Mouse (Mus musculus): ENCODE data around the gene Cav2. TPM values are rescaled to one million over a fixed set of nuclear protein-coding genes. Genes with fewer than 3 reads are reported as not detected.
A peak's percentile ranks its signal among the peaks of the same experiment; 100 is the strongest.

Gene Cav2
- polyA plus RNA-seq, 1 experiment from 2014 or later, result 70.4 TPM

GRCm38 (mm10) chr6:17262786-17263185, 18.2 kb upstream of the Cav2 start:
- H3K4me1 ChIP-seq (ENCODE audit: control insufficient read depth, insufficient read depth, low read length), result peaks cover 17% of the 10 kb centered on the region
- peak overlapping the region; percentile 47; the same call in 1 of the 2 replicates for H3K27ac ChIP-seq (ENCODE audit: low read length)
- H3K4me2 ChIP-seq (ENCODE audit: low read depth, low read length), result no peak overlapping the region
- no peaks in the 10 kb centered on the region for H3K36me3 ChIP-seq (ENCODE audit: control insufficient read depth, insufficient read depth, low read length)
- WGBS, result 46% methylated on average over 2 of the region's 2 CpGs
- H3K4me3 ChIP-seq (replicated peaks; ENCODE audit: low read length), result no peak overlapping the region
- no peaks in the 10 kb centered on the region for H3K9me3 ChIP-seq (replicated peaks; ENCODE audit: control insufficient read depth, low read length)
- no peak overlapping the region for H3K9ac ChIP-seq (ENCODE audit: low read length)
- ATAC-seq (ENCODE audit: insufficient read depth, low FRiP score), result no peak
- no peaks in the 10 kb centered on the region for H3K27me3 ChIP-seq (ENCODE audit: control insufficient read depth, insufficient read depth, low read length)

DNA sequence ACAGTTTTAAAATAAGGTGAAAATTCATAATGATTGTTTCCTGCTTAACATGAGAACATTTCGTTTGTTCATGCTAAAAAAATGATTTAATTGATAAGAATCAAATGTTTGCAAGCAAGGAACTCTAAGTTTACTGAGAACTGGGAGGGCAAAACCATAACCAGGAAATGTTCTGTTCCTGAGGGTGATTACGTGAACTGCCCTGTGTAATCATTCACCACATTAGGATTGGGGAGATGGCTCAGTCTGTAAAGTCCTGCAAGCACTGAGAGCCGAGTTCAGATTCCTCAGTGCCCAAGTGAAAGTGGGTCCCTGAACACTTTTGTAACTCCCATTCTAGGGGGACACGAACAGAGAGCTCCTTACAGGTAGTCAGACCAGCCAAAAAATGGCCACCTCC, 15.9 kb upstream of the Cav2 start:
- H3K9me3 ChIP-seq (replicated peaks; ENCODE audit: control insufficient read depth, low read length), result no peaks in the 10 kb centered on the region
- peaks cover 11% of the 10 kb centered on the region for H3K4me1 ChIP-seq (ENCODE audit: control insufficient read depth, insufficient read depth, low read length)
- H3K27ac ChIP-seq (ENCODE audit: low read length), result no peak overlapping the region; the same call in 1 of the 2 replicates

DNA sequence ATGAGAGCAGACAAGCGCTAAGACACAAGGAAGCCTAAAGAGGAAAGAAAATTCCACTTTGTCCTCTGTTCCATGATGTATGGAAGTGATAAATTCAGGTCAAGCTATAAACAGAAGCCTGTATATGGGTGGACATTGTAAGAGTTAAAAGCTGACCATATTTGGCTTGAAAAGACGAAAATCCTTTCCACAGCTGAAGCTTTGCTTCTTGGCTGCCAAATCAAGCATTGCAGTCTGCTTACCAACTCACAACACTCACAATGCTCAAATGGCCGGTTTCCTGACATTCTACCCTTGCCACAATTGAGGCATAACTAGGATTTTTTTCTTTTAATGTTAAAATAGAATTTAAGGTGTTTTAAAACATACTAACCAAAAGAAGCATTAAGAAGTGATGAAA, 14.5 kb upstream of the Cav2 start:
- Histone ChIP-seq H3K36me3 (ENCODE audit: control insufficient read depth, insufficient read depth, low read length) (no peaks in the 10 kb centered on the region), H3K4me1 (ENCODE audit: control insufficient read depth, insufficient read depth, low read length) (peaks cover 11% of the 10 kb centered on the region), H3K4me2 (ENCODE audit: low read depth, low read length) (no peak overlapping the region), H3K4me3 (replicated peaks; ENCODE audit: low read length) (no peak overlapping the region), H3K27ac (ENCODE audit: low read length) (peak overlapping the region; percentile 79), H3K9me3 (replicated peaks; ENCODE audit: control insufficient read depth, low read length) (no peaks in the 10 kb centered on the region), H3K9ac (ENCODE audit: low read length) (no peak overlapping the region), H3K27me3 (ENCODE audit: control insufficient read depth, insufficient read depth, low read length) (no peaks in the 10 kb centered on the region)
- ATAC-seq (ENCODE audit: insufficient read depth, low FRiP score), result peak; percentile 47; the same call in 1 of the 2 replicates
- 39% methylated on average over 3 of the region's 3 CpGs for WGBS

More for the DNA sequence above, 15.9 kb upstream of the Cav2 start:
- Histone ChIP-seq H3K36me3 (ENCODE audit: control insufficient read depth, insufficient read depth, low read length) (no peaks in the 10 kb centered on the region), H3K4me3 (replicated peaks; ENCODE audit: low read length) (no peak overlapping the region), H3K9ac (ENCODE audit: low read length) (no peak overlapping the region), H3K4me2 (ENCODE audit: low read depth, low read length) (no peak overlapping the region), H3K27me3 (ENCODE audit: control insufficient read depth, insufficient read depth, low read length) (no peaks in the 10 kb centered on the region)
- ATAC-seq (ENCODE audit: insufficient read depth, low FRiP score), result no peak
- WGBS, result 60% methylated on average over 4 of the region's 4 CpGs

DNA sequence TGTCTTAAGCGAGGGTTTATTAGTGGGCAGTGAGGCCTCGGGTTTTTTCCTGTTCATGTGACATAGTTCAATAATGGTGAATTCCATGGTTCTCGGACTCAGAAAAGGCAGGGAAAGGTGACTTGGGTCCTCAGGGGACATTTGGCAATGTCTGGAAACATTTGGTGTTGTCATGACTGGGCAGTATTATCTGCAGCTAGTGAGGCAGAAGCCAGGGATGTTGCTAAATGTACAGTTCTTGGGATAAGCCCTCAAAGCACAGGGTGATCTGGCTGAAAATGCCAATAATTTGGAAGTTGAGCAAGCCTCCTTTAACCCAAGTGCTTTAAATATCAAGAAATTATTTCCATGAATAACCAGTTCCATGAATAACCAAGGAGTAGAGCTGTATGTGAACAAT, 2.6 kb upstream of the Cav2 start:
- ATAC-seq (ENCODE audit: insufficient read depth, low FRiP score), result no peak
- H3K36me3 ChIP-seq (ENCODE audit: control insufficient read depth, insufficient read depth, low read length), result no peaks in the 10 kb centered on the region
- H3K27me3 ChIP-seq (ENCODE audit: control insufficient read depth, insufficient read depth, low read length), result no peaks in the 10 kb centered on the region
- H3K9ac ChIP-seq (ENCODE audit: low read length), result no peak overlapping the region
- H3K27ac ChIP-seq (ENCODE audit: low read length), result no peak overlapping the region
- H3K4me1 ChIP-seq (ENCODE audit: control insufficient read depth, insufficient read depth, low read length), result 0 out of 2 replicates have a peak, but pooled peaks cover 10% of the 10 kb centered on the region
- H3K4me2 ChIP-seq (ENCODE audit: low read depth, low read length), result no peak overlapping the region
- no peak overlapping the region for H3K4me3 ChIP-seq (replicated peaks; ENCODE audit: low read length)
- H3K9me3 ChIP-seq (replicated peaks; ENCODE audit: control insufficient read depth, low read length), result no peaks in the 10 kb centered on the region
- 89% methylated on average over 3 of the region's 3 CpGs for WGBS

DNA sequence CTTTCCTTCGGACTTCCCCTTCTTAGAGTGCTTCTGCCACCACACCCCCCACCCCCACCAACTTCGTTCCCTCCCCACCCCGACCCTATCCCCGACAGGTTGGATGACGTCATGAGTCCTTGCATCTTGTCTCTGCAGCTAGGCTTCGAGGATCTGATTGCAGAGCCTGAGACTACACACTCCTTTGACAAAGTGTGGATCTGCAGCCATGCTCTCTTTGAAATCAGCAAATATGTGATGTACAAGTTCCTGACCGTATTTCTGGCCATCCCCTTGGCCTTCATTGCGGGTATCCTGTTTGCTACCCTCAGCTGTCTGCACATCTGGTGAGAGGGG, 740 bp downstream of the Cav2 start:
- ATAC-seq (ENCODE audit: insufficient read depth, low FRiP score), result no peak
- Histone ChIP-seq H3K36me3 (ENCODE audit: control insufficient read depth, insufficient read depth, low read length) (no peaks in the 10 kb centered on the region), H3K4me3 (replicated peaks; ENCODE audit: low read length) (peak overlapping the region; percentile 61), H3K9me3 (replicated peaks; ENCODE audit: control insufficient read depth, low read length) (no peaks in the 10 kb centered on the region), H3K4me1 (ENCODE audit: control insufficient read depth, insufficient read depth, low read length) (0 out of 2 replicates have a peak, but pooled peaks cover 10% of the 10 kb centered on the region), H3K9ac (ENCODE audit: low read length) (peak overlapping the region; percentile 81), H3K27ac (ENCODE audit: low read length) (peak overlapping the region; percentile 93), H3K4me2 (ENCODE audit: low read depth, low read length) (peak overlapping the region; percentile 81), H3K27me3 (ENCODE audit: control insufficient read depth, insufficient read depth, low read length) (no peaks in the 10 kb centered on the region)
- WGBS, result 9% methylated on average over 8 of the region's 8 CpGs

DNA sequence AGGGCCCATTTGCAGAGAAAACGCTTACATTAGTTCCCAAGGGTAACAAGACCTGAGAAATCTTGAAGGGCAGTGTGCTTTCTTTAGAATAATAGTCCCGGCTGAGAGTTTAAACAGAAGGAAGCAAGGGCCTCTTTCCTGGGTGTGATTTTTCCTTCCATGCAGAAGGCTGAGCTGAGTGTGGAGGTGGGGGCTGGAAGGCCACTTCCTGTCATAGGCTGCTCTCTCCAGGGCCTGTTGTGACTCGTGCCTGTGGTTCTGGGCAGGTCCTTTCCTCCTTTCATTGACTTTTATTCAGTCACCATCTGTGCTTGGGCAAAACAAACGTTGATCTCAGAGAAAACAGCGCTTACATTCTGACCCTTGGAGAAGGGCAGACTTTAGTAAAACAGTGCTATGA, 1.2 kb downstream of the Cav2 start:
- no peaks in the 10 kb centered on the region for H3K9me3 ChIP-seq (replicated peaks; ENCODE audit: control insufficient read depth, low read length)
- peak overlapping the region; percentile 61 for H3K4me3 ChIP-seq (replicated peaks; ENCODE audit: low read length)
- H3K9ac ChIP-seq (ENCODE audit: low read length), result peak overlapping the region; percentile 81
- ATAC-seq (ENCODE audit: insufficient read depth, low FRiP score), result peak; percentile 59; the same call in 1 of the 2 replicates
- 20% methylated on average over 5 of the region's 5 CpGs for WGBS
- 0 out of 2 replicates have a peak, but pooled peaks cover 10% of the 10 kb centered on the region for H3K4me1 ChIP-seq (ENCODE audit: control insufficient read depth, insufficient read depth, low read length)
- peak overlapping the region; percentile 81 for H3K4me2 ChIP-seq (ENCODE audit: low read depth, low read length)
- H3K27me3 ChIP-seq (ENCODE audit: control insufficient read depth, insufficient read depth, low read length), result no peaks in the 10 kb centered on the region
- H3K27ac ChIP-seq (ENCODE audit: low read length), result peak overlapping the region; percentile 93
- no peaks in the 10 kb centered on the region for H3K36me3 ChIP-seq (ENCODE audit: control insufficient read depth, insufficient read depth, low read length)

GRCm38 (mm10) chr6:17283834-17284233, 2.8 kb downstream of the Cav2 start:
- Histone ChIP-seq H3K4me3 (replicated peaks; ENCODE audit: low read length) (no peak overlapping the region), H3K4me1 (ENCODE audit: control insufficient read depth, insufficient read depth, low read length) (0 out of 2 replicates have a peak, but pooled peaks cover 10% of the 10 kb centered on the region), H3K9me3 (replicated peaks; ENCODE audit: control insufficient read depth, low read length) (no peaks in the 10 kb centered on the region), H3K9ac (ENCODE audit: low read length) (no peak overlapping the region), H3K27me3 (ENCODE audit: control insufficient read depth, insufficient read depth, low read length) (no peaks in the 10 kb centered on the region), H3K36me3 (ENCODE audit: control insufficient read depth, insufficient read depth, low read length) (no peaks in the 10 kb centered on the region), H3K27ac (ENCODE audit: low read length) (no peak overlapping the region), H3K4me2 (ENCODE audit: low read depth, low read length) (no peak overlapping the region)
- WGBS, result 61% methylated on average over 3 of the region's 3 CpGs
- ATAC-seq (ENCODE audit: insufficient read depth, low FRiP score), result no peak

GRCm38 (mm10) chr6:17286381-17286780, 5.4 kb downstream of the Cav2 start:
- H3K27ac ChIP-seq (ENCODE audit: low read length), result no peak overlapping the region
- WGBS, result 57% methylated on average over 4 of the region's 4 CpGs

GRCm38 (mm10) chr6:17295116-17295515, 14.1 kb downstream of the Cav2 start:
- WGBS, result 78% methylated on average over 5 of the region's 5 CpGs
- no peak overlapping the region for H3K27ac ChIP-seq (ENCODE audit: low read length)
- no peak overlapping the region for H3K4me2 ChIP-seq (ENCODE audit: low read depth, low read length)
- no peaks in the 10 kb centered on the region for H3K36me3 ChIP-seq (ENCODE audit: control insufficient read depth, insufficient read depth, low read length)
- ATAC-seq (ENCODE audit: insufficient read depth, low FRiP score), result no peak
- H3K4me1 ChIP-seq (ENCODE audit: control insufficient read depth, insufficient read depth, low read length), result no peaks in the 10 kb centered on the region
- no peak overlapping the region for H3K9ac ChIP-seq (ENCODE audit: low read length)
- no peaks in the 10 kb centered on the region for H3K9me3 ChIP-seq (replicated peaks; ENCODE audit: control insufficient read depth, low read length)
- H3K4me3 ChIP-seq (replicated peaks; ENCODE audit: low read length), result no peak overlapping the region
- no peaks in the 10 kb centered on the region for H3K27me3 ChIP-seq (ENCODE audit: control insufficient read depth, insufficient read depth, low read length)

More at GRCm38 (mm10) chr6:17286381-17286780, 5.4 kb downstream of the Cav2 start:
- no peak overlapping the region for H3K4me3 ChIP-seq (replicated peaks; ENCODE audit: low read length)
- 0 out of 2 replicates have a peak, but pooled peaks cover 5% of the 10 kb centered on the region for H3K4me1 ChIP-seq (ENCODE audit: control insufficient read depth, insufficient read depth, low read length)
- no peaks in the 10 kb centered on the region for H3K9me3 ChIP-seq (replicated peaks; ENCODE audit: control insufficient read depth, low read length)
- H3K4me2 ChIP-seq (ENCODE audit: low read depth, low read length), result no peak overlapping the region
- H3K36me3 ChIP-seq (ENCODE audit: control insufficient read depth, insufficient read depth, low read length), result no peaks in the 10 kb centered on the region
- no peaks in the 10 kb centered on the region for H3K27me3 ChIP-seq (ENCODE audit: control insufficient read depth, insufficient read depth, low read length)
- ATAC-seq (ENCODE audit: insufficient read depth, low FRiP score), result no peak
- no peak overlapping the region for H3K9ac ChIP-seq (ENCODE audit: low read length)

All from stomach, embryonic 16.5 days (tissue).